Mouse (Mus musculus): ENCODE results near the gene Gpr182.

DNA sequence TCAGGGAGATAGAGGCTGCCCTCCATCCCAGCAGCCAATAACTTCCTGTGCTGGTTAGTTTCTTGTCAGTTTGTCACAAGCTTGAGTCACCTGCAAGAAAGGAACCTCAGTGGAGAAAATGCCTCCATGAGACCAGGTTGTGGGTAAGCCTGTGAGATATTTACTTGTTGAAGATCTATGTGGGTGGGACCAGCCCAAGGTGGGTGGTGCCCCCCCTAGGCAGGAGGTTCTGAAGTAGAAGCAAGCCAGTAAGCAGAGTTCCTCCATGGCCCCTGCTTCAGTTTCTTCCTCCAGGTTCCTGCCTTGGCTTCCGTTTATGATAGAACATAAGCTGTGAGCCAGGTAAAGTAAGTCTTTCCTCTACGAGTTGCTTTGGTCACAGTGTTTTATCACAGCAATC, 15.3 kb downstream of the Gpr182 start:
- TF ChIP-seq CTCF (IDR thresholded peaks at IDR 0.05), result no peak
- TF ChIP-seq POLR2A (IDR thresholded peaks at IDR 0.05; ENCODE audit: insufficient read depth, low read depth, low read length), result no peak

Measured in heart, adult 2 months (tissue).